Mouse (Mus musculus) kidney, embryonic 16.5 days (tissue): ENCODE measurements around the gene Rimbp3. TPM values are rescaled to one million over a fixed set of nuclear protein-coding genes. Genes with fewer than 3 reads are reported as not detected.

Source experiments
- ATAC-seq: fragments of 200-750 bp; cut with Nextera tagmentation; 2 replicates; pipeline ENCODE4 v1.8.0; 2017; ENCODE audit warnings: moderate TSS enrichment; ENCODE audit not compliant: low FRiP score, low TSS enrichment
- H3K27ac ChIP-seq: fragments of 300-500 bp; sonication (generic); 2 replicates; pipeline ENCODE4 v1.5.1; 2014; ENCODE audit warnings: low read length
- H3K27me3 ChIP-seq: fragments of 300-500 bp; sonication (generic); 2 replicates; pipeline ENCODE4 v1.6.1; 2014; ENCODE audit warnings: low read length, control low read depth, mixed read lengths; ENCODE audit not compliant: insufficient read depth
- H3K36me3 ChIP-seq: fragments of 300-500 bp; sonication (generic); 2 replicates; pipeline ENCODE4 v1.6.1; 2014; ENCODE audit warnings: low read length, control low read depth, mixed read lengths; ENCODE audit not compliant: insufficient read depth
- H3K4me1 ChIP-seq: fragments of 300-500 bp; sonication (generic); 2 replicates; pipeline ENCODE4 v1.6.1; 2014; ENCODE audit warnings: low read length, control low read depth, mixed read lengths; ENCODE audit not compliant: insufficient read depth
- H3K4me2 ChIP-seq: fragments of 300-500 bp; sonication (generic); replicated peaks from 2 replicates; pipeline ENCODE4 v1.6.1; 2014; ENCODE audit warnings: low read depth, low read length
- H3K4me3 ChIP-seq: fragments of 300-500 bp; sonication (generic); 2 replicates; pipeline ENCODE4 v1.5.1; 2014; ENCODE audit warnings: mild to moderate bottlenecking, low read length
- H3K9ac ChIP-seq: fragments of 300-500 bp; sonication (generic); replicated peaks from 2 replicates; pipeline ENCODE4 v1.6.1; 2014; ENCODE audit warnings: low read length
- H3K9me3 ChIP-seq: fragments of 300-500 bp; sonication (generic); 2 replicates; pipeline ENCODE4 v1.6.1; 2016; ENCODE audit warnings: low read length, control low read depth
- WGBS: fragments of 180-500 bp; shearing (Covaris S2); extraction: QIAGEN DNeasy Blood & Tissue Kit; methylation state at CpG from one replicate; pipeline ENCODE4 v1.1.7; 2014; 5-methylcytosine and 5-hydroxymethylcytosine counted together
- polyA plus RNA-seq: library from polyadenylated mRNA; unstranded; fragments of >200 nt; fragmentation: Nextera tagmentation; extraction: Ambion mirVana; gene quantifications from 2 replicates; pipeline ENCODE4 v1.2.1, GENCODE M21; 2015

The Rimbp3 gene
- polyA plus RNA-seq, 1 experiment from 2014 or later = 0.51 TPM

DNA sequence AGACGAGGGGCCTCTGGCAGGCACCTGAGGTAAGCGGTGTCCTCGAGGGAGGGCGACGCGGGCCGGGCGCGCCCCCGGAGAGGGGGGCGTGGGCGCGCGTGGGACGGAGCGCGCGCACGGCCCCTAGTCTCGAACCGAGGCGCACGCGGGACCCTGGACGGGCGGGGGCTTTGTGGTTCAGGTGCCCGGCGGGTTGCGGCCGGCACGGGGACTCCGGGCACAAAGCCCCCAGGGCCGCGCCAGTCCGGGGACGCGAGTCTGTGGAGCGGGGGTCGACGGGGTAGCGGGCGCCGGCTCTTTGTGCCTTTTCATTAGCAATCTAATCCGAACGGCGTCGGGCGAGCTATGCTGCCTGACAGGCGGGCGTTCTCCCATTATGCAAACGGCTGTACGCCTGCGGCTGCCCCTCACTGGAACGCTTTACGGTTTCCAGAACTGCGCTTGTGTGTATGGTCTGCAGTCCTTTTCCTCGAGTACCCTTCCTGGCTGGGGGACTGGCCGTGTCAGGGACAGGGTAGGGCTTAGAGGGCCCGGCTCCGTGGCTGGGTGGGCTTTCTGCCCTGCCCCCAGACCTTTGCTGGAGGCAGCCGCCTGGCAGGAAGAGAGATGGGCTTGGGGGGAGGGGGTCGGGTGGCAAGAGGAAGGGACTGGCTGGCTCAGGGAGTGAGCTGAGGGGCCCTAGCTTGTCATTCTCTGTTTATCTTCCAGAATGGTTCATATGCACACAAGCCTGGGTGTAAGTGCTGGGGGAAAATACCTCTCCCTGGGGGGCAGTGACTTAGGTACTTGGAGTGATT is 25.5 kb downstream of the Rimbp3 start:
- H3K4me1 ChIP-seq = peaks cover 31% of the 10 kb centered on the region
- peaks cover 7% of the 10 kb centered on the region; the same call in 1 of the 2 replicates for H3K9me3 ChIP-seq
- H3K36me3 ChIP-seq = no peaks in the 10 kb centered on the region
- peak overlapping the region; percentile 87 for H3K27ac ChIP-seq
- WGBS = under 1% methylated on average over 55 of the region's 62 CpGs
- peak overlapping the region; percentile 87 for H3K4me3 ChIP-seq
- no peaks in the 10 kb centered on the region for H3K27me3 ChIP-seq
- peak overlapping the region; percentile 91 for H3K4me2 ChIP-seq
- peak overlapping the region; percentile 96 for H3K9ac ChIP-seq
- ATAC-seq = peak; percentile 55

DNA sequence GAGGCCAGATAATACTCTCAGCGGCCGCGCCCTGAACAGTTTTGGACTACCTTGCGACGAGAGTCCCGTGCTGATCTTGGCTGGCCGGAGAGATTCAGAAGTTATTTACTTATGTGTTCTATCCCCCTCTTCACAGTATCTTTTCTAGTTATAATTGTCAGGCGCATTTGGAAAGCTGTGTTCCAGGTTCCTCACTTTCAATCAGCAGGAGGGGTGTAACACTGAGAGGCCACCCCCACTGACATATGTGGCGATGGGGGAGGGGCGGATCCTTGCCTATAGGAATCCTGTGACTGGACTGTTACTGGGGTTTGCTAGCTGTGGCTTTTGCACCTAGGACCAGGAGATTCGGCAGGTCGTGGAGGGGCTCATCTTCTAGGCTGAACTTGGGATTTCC is 26.1 kb downstream of the Rimbp3 start:
- WGBS = 1% methylated on average over 12 of the region's 12 CpGs
- H3K27ac ChIP-seq = peak overlapping the region; percentile 87; the same call in 1 of the 2 replicates
- H3K9me3 ChIP-seq = peaks cover 7% of the 10 kb centered on the region; the same call in 1 of the 2 replicates
- no peaks in the 10 kb centered on the region for H3K27me3 ChIP-seq
- H3K4me3 ChIP-seq = peak overlapping the region; percentile 87
- ATAC-seq = no peak
- H3K4me1 ChIP-seq = peaks cover 37% of the 10 kb centered on the region
- peak overlapping the region; percentile 96 for H3K9ac ChIP-seq
- peak overlapping the region; percentile 91 for H3K4me2 ChIP-seq
- no peaks in the 10 kb centered on the region for H3K36me3 ChIP-seq

DNA sequence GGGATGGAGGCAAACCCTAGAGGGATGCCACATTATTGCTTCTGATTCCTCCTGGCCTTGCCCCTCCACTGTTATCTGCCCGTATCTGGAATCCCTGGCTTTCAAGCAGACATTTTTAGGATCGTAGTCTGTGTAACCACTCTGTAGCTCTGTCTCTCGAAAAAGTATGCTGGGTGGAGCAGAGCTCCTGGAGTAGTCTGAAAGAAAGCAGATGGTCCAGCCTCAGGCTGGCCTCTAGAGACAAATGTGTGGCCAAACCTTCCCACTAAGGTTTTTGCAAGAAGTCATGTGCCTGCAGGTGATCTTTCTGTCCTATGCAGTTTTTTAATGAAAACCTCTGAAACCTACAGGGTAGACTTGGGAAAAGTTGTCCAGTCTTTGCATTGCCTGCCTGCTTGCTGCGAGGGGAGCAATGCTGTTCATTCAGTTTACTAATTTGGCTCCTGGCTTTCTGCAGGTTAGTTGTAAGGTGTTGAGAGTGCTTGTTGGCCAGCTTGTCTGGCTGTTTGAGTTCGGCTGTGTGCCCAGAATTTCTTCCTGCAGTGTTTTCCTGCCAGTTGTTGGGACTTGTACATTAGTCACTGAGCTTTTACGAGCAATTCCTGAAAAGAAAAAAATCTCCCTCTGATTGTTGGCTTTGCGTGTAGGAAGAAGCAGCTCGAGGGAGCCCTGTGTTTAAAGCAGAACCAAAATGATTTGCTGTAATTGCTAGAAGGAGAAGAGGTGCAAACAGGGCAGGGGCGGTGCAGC is 26.7 kb downstream of the Rimbp3 start:
- Histone ChIP-seq H3K27ac (peak overlapping the region; percentile 17), H3K36me3 (no peaks in the 10 kb centered on the region), H3K4me2 (peak overlapping the region; percentile 91), H3K27me3 (no peaks in the 10 kb centered on the region), H3K4me1 (peaks cover 38% of the 10 kb centered on the region), H3K4me3 (peak overlapping the region; percentile 87), H3K9me3 (peaks cover 3% of the 10 kb centered on the region; the same call in 1 of the 2 replicates), H3K9ac (peak overlapping the region; percentile 96)
- ATAC-seq = no peak
- WGBS = 23% methylated on average over 9 of the region's 9 CpGs

DNA sequence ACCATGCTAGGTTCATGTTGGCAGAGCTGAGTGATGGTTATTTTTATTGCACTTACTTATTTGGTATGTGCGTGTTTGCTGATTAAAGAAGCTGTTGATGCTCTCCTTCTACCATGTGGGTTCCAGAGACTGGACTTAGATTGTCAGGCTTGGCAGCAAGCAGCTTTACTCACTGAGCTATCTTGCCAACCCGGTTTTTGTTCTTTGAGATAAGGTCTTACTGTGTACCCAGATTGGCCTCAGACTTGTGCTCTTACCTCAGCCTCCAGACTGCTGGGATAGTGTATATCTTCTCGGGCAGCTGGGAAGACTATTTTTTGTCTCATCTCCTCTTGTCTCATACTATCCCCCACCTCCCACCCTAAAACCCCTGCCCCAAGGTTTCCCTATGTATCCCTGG is 29.2 kb downstream of the Rimbp3 start:
- Histone ChIP-seq H3K27me3 (no peaks in the 10 kb centered on the region), H3K36me3 (no peaks in the 10 kb centered on the region), H3K4me2 (no peak overlapping the region), H3K27ac (no peak overlapping the region), H3K9ac (no peak overlapping the region), H3K9me3 (no peaks in the 10 kb centered on the region), H3K4me3 (no peak overlapping the region), H3K4me1 (peaks cover 37% of the 10 kb centered on the region)
- 83% methylated on average over 3 of the region's 3 CpGs for WGBS
- ATAC-seq = no peak

DNA sequence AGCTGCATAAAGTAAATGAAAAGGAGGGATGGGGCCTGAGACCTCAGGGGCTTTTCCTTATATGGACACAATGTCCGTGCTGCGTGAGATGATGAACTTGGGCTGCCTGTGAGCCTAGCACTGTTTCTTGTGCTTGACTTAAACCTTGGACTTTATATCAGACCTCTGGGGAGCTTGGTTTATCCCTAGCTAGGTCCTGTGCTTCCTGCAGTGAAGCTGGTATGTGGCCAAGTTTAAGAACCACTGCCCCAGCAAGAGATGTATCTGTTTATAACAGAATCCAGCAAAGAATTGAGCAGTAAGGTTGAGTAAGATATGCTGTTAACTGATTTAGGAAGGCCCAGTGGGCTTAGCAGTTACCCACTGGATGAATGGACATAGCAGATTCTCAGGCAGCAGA is 31.0 kb downstream of the Rimbp3 start:
- Histone ChIP-seq H3K27me3 (no peaks in the 10 kb centered on the region), H3K36me3 (no peaks in the 10 kb centered on the region), H3K27ac (no peak overlapping the region), H3K4me3 (no peak overlapping the region), H3K4me2 (no peak overlapping the region), H3K9ac (no peak overlapping the region), H3K9me3 (no peaks in the 10 kb centered on the region), H3K4me1 (peaks cover 42% of the 10 kb centered on the region)
- 55% methylated on average over 2 of the region's 2 CpGs for WGBS
- no peak for ATAC-seq

DNA sequence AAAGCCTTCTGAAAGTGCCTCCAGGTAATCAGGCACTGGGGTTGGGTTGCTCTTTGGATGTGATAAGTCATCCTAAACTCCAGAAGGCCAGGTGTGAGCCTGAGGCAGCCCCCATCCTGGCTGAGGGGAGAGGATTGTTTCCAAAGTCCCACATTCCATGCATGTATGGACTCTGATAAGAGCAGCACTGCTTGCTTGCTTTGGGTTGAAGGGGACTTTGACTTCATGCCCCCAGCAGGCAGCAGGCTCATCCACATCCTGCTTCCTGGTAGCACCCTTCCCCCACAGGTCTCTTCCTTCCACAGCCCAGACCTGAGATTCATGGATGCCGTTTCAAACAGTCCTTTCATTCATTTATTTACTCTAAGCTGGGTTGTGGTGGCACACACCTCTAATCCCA is 35.3 kb downstream of the Rimbp3 start:
- no peak overlapping the region for H3K4me3 ChIP-seq
- no peaks in the 10 kb centered on the region for H3K27me3 ChIP-seq
- 0 out of 2 replicates have a peak overlapping the region, but pooled peaks have one; percentile 14 for H3K9ac ChIP-seq
- H3K9me3 ChIP-seq = no peaks in the 10 kb centered on the region
- H3K4me1 ChIP-seq = peaks cover 19% of the 10 kb centered on the region
- 0 out of 2 replicates have a peak overlapping the region, but pooled peaks have one; percentile 8 for H3K27ac ChIP-seq
- no peak overlapping the region for H3K4me2 ChIP-seq
- no peaks in the 10 kb centered on the region for H3K36me3 ChIP-seq
- WGBS = 40% methylated on average over 1 of the region's 1 CpGs
- no peak for ATAC-seq

DNA sequence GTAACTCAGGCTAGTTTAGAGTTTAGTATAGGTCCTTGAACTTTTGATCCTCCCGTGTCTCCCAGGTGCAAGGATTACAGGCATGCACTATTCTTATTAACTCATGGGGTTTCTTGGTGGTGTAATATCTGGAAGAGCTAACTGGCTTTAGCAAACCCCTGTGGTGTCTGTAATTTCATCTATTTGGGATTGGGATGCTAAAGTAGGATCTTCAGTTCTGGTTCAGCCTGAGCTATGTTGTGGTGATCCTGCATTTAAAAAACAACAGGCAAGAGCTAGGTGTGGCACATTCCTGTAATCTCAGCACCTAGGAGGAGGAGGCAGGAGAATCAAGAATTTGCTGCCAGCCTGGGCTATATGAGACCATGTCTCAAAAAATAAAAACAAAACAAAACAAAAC is 36.6 kb downstream of the Rimbp3 start:
- WGBS = 71% methylated on average over 1 of the region's 1 CpGs
- H3K4me2 ChIP-seq = no peak overlapping the region
- no peak for ATAC-seq

DNA sequence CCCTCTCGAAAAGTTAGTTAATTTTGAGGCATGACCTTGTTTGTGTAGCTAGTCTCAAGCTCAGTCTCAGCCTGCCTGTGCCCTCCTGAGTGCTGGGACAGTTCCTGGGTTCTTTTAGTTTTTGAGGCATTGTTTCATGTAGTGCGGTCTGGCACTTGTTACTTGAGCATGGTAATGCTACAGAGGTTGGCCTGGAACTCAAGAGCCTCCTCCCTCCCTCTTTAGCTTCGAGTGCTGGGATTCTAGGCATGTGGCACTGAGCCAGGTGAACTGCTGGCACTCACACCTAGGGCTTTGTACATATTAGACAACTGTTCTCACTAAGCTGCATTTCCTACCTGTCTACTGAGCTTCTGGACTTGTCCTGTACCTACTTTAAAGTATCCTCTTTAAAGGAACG is 39.3 kb downstream of the Rimbp3 start:
- Histone ChIP-seq H3K36me3 (no peaks in the 10 kb centered on the region), H3K9ac (no peak overlapping the region), H3K4me1 (peaks cover 40% of the 10 kb centered on the region), H3K27me3 (no peaks in the 10 kb centered on the region), H3K27ac (no peak overlapping the region), H3K9me3 (no peaks in the 10 kb centered on the region), H3K4me2 (no peak overlapping the region), H3K4me3 (no peak overlapping the region)
- no peak for ATAC-seq
- WGBS = 72% methylated on average over 4 of the region's 4 CpGs

More for the DNA sequence above, 36.6 kb downstream of the Rimbp3 start:
- peaks cover 22% of the 10 kb centered on the region for H3K4me1 ChIP-seq
- no peaks in the 10 kb centered on the region for H3K9me3 ChIP-seq
- no peak overlapping the region for H3K27ac ChIP-seq
- H3K36me3 ChIP-seq = no peaks in the 10 kb centered on the region
- no peak overlapping the region for H3K9ac ChIP-seq
- H3K4me3 ChIP-seq = no peak overlapping the region
- no peaks in the 10 kb centered on the region for H3K27me3 ChIP-seq

DNA sequence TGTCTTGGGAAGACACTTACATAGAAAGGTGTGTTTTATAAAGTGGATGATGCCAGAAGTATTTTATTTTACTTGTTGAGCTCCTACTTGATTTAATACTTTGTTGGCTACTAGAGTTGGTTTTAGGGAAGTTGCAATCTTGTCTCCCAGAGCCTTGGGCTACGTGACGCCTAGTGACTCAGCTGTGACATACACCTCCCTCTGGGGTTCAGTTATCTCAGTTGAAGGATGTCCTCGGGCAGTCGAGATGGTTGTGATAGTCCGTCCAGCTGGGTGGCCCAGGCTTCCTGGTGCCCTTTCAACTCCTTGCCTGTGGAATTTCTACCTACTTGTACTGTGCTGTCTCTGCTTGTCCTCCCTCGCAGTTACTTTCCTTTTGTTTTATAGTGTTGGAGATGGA is 40.7 kb downstream of the Rimbp3 start:
- H3K4me1 ChIP-seq = peaks cover 45% of the 10 kb centered on the region
- H3K4me3 ChIP-seq = no peak overlapping the region
- peak overlapping the region; percentile 4; the same call in 1 of the 2 replicates for H3K27ac ChIP-seq
- no peaks in the 10 kb centered on the region for H3K9me3 ChIP-seq
- H3K9ac ChIP-seq = no peak overlapping the region
- H3K27me3 ChIP-seq = no peaks in the 10 kb centered on the region
- 34% methylated on average over 6 of the region's 6 CpGs for WGBS
- H3K36me3 ChIP-seq = no peaks in the 10 kb centered on the region
- no peak overlapping the region for H3K4me2 ChIP-seq
- 0 out of 2 replicates have a peak, but pooled peaks have one; percentile 17 for ATAC-seq
